Mouse (Mus musculus): ENCODE measurements around the gene Lfng. TPM values are rescaled to one million over a fixed set of nuclear protein-coding genes. Genes with fewer than 3 reads are reported as not detected.

Gene Lfng
- polyA plus RNA-seq, 1 experiment = 37.0 TPM

DNA sequence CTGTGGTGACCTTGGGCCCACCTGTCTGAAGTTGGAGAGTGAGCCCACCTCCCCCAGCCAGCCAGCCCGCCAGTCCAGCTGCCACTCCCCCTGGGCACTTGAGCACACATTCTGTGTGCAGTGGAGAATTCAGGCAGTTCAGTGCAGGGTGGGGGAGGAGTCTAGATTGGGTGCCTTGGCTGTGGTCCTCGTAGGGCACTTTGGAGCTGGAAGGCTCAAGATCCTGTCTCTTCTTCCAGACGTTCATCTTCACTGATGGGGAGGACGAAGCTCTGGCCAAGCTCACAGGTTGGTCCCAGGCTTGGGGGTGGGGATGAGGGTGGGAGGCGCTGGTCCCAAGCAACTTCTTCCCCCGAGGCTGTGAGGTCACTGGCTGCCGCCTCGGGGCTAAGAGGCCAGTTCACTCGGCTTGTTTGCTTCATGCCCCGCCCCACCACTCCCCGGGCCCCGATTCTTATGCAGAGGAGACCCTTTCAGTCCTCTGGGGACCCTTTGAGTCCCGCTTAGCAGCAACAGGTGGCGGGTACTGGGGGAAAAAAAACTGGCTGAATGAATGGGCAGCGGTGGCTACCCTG lies 4.6 kb downstream of the Lfng start:
- Histone ChIP-seq H3K4me3 (ENCODE audit: insufficient read depth, low read length) (no peak overlapping the region), H3K27ac (ENCODE audit: insufficient read depth, low read length) (no peak overlapping the region), H3K4me1 (ENCODE audit: control insufficient read depth, insufficient read depth, low read length) (no peaks in the 10 kb centered on the region)
- TF ChIP-seq POLR2A (IDR thresholded peaks at IDR 0.05; ENCODE audit: extremely low read depth, insufficient read depth, low read length) (no peak), CTCF (IDR thresholded peaks at IDR 0.05; ENCODE audit: extremely low read depth, insufficient read depth, low read length) (no peak)

DNA sequence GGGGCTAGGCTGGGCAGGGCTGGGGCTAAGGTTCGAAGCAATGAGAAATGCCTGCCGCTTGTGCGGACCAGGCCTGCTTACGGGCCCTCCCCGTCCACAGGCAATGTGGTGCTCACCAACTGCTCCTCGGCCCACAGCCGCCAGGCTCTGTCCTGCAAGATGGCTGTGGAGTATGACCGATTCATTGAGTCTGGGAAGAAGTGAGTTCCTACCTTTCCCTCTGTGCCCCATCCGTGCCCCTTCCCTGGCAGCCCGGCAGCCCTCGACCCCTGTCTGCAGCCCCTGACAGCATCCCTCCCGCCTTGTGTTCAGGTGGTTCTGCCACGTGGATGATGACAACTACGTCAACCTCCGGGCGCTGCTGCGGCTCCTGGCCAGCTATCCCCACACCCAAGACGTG lies 5.1 kb downstream of the Lfng start:
- TF ChIP-seq POLR2A (IDR thresholded peaks at IDR 0.05; ENCODE audit: extremely low read depth, insufficient read depth, low read length) (no peak), CTCF (IDR thresholded peaks at IDR 0.05; ENCODE audit: extremely low read depth, insufficient read depth, low read length) (no peak)
- Histone ChIP-seq H3K27ac (ENCODE audit: insufficient read depth, low read length) (no peak overlapping the region), H3K4me1 (ENCODE audit: control insufficient read depth, insufficient read depth, low read length) (no peaks in the 10 kb centered on the region), H3K4me3 (ENCODE audit: insufficient read depth, low read length) (no peak overlapping the region)

DNA sequence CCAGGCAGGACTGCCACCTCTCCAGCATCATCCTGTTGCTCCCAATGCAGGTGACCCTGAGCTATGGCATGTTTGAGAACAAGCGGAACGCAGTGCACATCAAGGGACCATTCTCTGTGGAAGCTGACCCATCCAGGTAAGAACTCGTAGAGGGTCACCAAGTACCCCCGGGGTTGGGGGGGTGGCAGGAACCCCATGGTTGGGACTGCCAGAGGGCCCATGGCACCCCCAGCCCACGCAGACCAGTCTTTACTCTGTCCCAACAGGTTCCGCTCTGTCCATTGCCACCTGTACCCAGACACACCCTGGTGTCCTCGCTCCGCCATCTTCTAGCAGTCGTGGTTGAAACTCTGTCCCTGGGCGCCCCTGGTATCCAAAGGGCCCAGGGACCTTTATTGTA lies 7.0 kb downstream of the Lfng start:
- Histone ChIP-seq H3K4me1 (ENCODE audit: control insufficient read depth, insufficient read depth, low read length) (no peaks in the 10 kb centered on the region), H3K27ac (ENCODE audit: insufficient read depth, low read length) (no peak overlapping the region), H3K4me3 (ENCODE audit: insufficient read depth, low read length) (no peak overlapping the region)
- no peak for TF ChIP-seq POLR2A (IDR thresholded peaks at IDR 0.05; ENCODE audit: extremely low read depth, insufficient read depth, low read length)
- no peak for TF ChIP-seq CTCF (IDR thresholded peaks at IDR 0.05; ENCODE audit: extremely low read depth, insufficient read depth, low read length)

DNA sequence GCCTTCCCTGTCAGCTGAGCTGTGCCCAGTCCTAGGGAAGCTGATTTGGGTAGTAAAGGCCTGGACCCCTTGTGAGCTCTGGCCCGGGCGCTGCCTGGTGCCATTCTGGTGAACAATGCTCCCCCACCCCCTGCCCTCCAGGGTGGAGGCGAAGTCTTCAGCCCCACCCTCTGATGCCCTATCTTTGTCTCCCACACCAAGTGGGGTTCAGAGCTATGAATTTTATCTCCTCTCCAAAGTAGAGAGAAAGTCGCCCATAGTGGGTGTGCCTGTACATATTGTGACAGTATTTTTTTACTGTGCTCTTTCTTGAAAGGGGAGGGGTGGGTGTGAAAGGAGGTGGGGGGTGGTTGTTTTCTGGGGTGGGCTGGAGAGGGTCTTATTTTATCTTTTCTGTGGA lies 7.7 kb downstream of the Lfng start:
- Histone ChIP-seq H3K27ac (ENCODE audit: insufficient read depth, low read length) (no peak overlapping the region), H3K4me3 (ENCODE audit: insufficient read depth, low read length) (no peak overlapping the region)
- TF ChIP-seq POLR2A (IDR thresholded peaks at IDR 0.05; ENCODE audit: extremely low read depth, insufficient read depth, low read length) = no peak
- no peak for TF ChIP-seq CTCF (IDR thresholded peaks at IDR 0.05; ENCODE audit: extremely low read depth, insufficient read depth, low read length)

DNA sequence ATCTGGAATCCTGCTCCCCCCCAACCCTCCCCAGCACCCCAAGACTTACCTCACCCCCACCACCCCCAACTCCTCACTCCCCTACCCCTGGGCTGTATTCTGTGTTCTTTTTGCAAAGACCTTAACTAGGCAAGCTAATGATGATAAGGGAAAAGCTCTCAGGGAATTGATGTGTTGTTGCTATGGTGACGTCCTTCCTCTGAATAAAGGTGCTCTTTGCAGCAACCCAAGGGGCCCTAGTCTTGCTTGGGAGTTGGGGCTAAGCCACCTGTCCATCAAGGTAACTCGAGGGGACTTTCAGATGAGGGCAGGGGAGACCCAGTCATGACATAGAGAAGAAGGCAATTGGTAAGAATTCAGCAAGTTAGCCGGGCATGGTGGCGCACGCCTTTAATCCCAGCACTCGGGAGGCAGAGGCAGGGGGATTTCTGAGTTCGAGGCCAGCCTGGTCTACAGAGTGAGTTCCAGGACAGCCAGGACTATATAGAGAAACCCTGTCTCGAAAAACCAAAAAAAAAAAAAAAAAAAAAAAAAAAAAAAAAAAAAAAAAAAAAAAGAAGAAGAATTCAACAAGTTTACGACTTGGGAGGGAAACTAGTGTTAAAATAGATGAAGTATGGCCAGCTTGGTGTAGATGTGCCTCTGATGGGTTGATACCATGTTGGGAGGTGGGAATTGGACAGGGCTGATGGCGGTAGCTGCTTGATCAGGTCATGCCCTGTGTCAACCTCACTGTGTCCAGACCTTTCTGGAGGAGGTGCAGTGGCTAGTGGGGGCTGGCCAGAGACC lies 8.4 kb downstream of the Lfng start:
- Histone ChIP-seq H3K27ac (ENCODE audit: insufficient read depth, low read length) (no peak overlapping the region), H3K4me3 (ENCODE audit: insufficient read depth, low read length) (no peak overlapping the region)

More for the DNA sequence above, 7.7 kb downstream of the Lfng start:
- H3K4me1 ChIP-seq (ENCODE audit: control insufficient read depth, insufficient read depth, low read length) = no peaks in the 10 kb centered on the region

DNA sequence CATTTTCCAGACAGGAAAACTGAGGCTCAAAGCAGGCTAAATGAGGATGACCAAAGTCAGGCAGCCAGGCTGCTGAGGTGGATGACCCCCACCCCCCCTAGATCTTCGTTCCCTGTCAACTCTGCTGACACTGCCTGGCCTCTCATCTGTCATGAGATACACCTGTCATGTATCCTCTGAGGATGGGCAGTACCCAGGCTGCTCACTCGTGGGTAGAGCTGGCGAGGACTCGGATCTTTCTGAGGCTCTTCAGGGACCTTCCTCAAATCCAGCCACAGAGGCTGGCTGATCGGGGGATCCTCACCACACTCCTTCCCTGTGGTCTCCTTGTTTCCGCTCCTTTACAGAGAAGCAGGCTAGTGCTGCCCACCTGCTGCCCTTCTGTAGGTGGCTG lies 9.0 kb downstream of the Lfng start:
- TF ChIP-seq CTCF (IDR thresholded peaks at IDR 0.05; ENCODE audit: extremely low read depth, insufficient read depth, low read length) = no peak
- TF ChIP-seq POLR2A (IDR thresholded peaks at IDR 0.05; ENCODE audit: extremely low read depth, insufficient read depth, low read length) = no peak
- Histone ChIP-seq H3K4me3 (ENCODE audit: insufficient read depth, low read length) (no peak overlapping the region), H3K27ac (ENCODE audit: insufficient read depth, low read length) (no peak overlapping the region), H3K4me1 (ENCODE audit: control insufficient read depth, insufficient read depth, low read length) (no peaks in the 10 kb centered on the region)

More for the DNA sequence above, 8.4 kb downstream of the Lfng start:
- TF ChIP-seq POLR2A (IDR thresholded peaks at IDR 0.05; ENCODE audit: extremely low read depth, insufficient read depth, low read length) (no peak), CTCF (IDR thresholded peaks at IDR 0.05; ENCODE audit: extremely low read depth, insufficient read depth, low read length) (no peak)
- no peaks in the 10 kb centered on the region for H3K4me1 ChIP-seq (ENCODE audit: control insufficient read depth, insufficient read depth, low read length)

DNA sequence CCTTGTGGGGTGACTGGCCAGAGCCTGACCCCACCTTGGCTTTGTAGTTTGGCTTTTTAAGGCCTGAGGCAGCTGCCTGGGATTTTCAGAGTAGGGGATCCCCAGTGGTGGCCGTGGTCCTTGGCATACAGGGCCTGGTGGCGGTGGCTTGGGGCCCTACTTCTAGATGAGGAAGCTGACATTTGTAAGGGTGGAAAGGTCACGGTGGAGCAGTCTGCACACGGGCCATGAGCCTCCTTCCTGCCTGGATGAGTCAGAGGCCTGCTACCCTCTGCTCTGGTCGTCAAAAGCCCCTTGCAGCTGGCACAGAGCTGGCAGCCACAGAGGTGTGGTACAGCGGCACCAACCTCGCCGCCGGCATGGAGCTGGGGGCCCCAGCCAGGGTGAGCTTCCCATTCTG lies 9.6 kb downstream of the Lfng start:
- no peak for TF ChIP-seq POLR2A (IDR thresholded peaks at IDR 0.05; ENCODE audit: extremely low read depth, insufficient read depth, low read length)
- no peak for TF ChIP-seq CTCF (IDR thresholded peaks at IDR 0.05; ENCODE audit: extremely low read depth, insufficient read depth, low read length)
- Histone ChIP-seq H3K4me1 (ENCODE audit: control insufficient read depth, insufficient read depth, low read length) (no peaks in the 10 kb centered on the region), H3K27ac (ENCODE audit: insufficient read depth, low read length) (peak overlapping the region; percentile 17; the same call in 1 of the 2 replicates), H3K4me3 (ENCODE audit: insufficient read depth, low read length) (no peak overlapping the region)

DNA sequence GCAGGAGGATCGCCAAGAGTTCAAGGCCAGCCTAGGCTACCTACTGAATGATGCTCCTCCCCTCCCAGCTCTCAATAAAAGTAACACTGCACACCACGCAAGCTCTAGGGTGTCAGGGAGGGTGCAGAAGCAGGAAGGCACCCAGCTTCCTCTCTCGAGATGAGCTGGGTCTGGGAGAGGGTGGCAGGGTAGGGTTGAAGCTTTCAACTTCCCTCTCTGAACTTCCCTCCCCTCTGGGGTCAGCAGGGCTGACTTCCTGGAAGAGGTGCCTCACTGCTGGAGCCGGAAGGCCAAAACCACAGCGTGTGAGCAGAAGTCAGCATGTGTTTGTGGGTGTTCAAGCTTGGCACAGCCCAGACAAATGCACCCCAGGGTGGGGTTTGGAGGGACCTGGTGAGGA lies 10.6 kb downstream of the Lfng start:
- Histone ChIP-seq H3K4me3 (ENCODE audit: insufficient read depth, low read length) (no peak overlapping the region), H3K4me1 (ENCODE audit: control insufficient read depth, insufficient read depth, low read length) (no peaks in the 10 kb centered on the region), H3K27ac (ENCODE audit: insufficient read depth, low read length) (no peak overlapping the region)
- no peak for TF ChIP-seq CTCF (IDR thresholded peaks at IDR 0.05; ENCODE audit: extremely low read depth, insufficient read depth, low read length)

DNA sequence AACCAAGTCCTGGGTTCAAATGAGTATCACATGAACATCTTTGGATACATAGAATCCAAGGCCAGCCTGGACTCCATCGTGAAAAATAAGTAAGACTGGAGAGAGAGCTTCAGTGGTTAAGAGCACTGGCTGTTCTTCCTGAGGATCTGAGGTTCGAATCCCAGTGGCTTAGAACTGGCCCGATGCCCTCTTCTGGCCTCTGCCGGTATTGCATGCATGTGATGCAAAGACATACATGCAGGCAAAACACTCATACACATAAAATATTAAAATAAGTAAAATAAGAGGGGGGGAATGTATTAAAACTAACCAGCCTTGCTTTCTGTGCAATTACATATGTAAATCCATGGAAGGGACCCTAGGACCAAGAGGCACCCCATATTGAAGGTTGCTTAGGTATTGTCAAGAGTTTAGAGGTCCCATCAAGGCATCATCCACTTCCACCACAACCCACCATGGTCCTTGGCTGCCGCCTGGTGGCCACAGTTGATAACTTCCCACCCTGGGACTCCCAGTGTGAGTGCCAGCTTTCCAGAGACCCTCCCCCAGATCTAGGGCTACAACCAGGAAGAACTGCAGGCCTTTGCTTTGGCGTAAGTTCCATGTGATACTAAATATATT lies 12.1 kb downstream of the Lfng start:
- Histone ChIP-seq H3K4me3 (ENCODE audit: insufficient read depth, low read length) (no peak overlapping the region), H3K4me1 (ENCODE audit: control insufficient read depth, insufficient read depth, low read length) (no peaks in the 10 kb centered on the region), H3K27ac (ENCODE audit: insufficient read depth, low read length) (no peak overlapping the region)
- TF ChIP-seq CTCF (IDR thresholded peaks at IDR 0.05; ENCODE audit: extremely low read depth, insufficient read depth, low read length) (peak; percentile 85), POLR2A (IDR thresholded peaks at IDR 0.05; ENCODE audit: extremely low read depth, insufficient read depth, low read length) (no peak)

Measured in cortical plate, adult 2 months (tissue).